Mouse (Mus musculus): ENCODE measurements at regions not wholly inside any gene's neighbourhood (a gene's known extent, or its start where the extent isn't known, plus 50 kb on each side); places are given as distances from the start of the nearest gene placed in this dataset.

GRCm38 (mm10) chr5:47115882-47116281 lies 867.1 kb upstream of the Slit2 start:
- 72% methylated on average over 5 of the region's 5 CpGs for WGBS

GRCm38 (mm10) chr5:47095703-47096102 lies 887.2 kb upstream of the Slit2 start:
- no peak overlapping the region for H3K4me2 ChIP-seq
- H3K9ac ChIP-seq (ENCODE audit: low read depth, low read length): no peak overlapping the region
- H3K27me3 ChIP-seq (replicated peaks; ENCODE audit: control insufficient read depth, insufficient read depth, low read length): no peaks in the 10 kb centered on the region
- DNase-seq (ENCODE audit: low spot score) (no peak), ATAC-seq (replicated peaks; ENCODE audit: low FRiP score) (no peak)
- no peaks in the 10 kb centered on the region for H3K4me1 ChIP-seq (replicated peaks; ENCODE audit: control insufficient read depth, insufficient read depth, low read length)
- no peak overlapping the region for H3K27ac ChIP-seq (ENCODE audit: low read depth, low read length)
- H3K36me3 ChIP-seq (ENCODE audit: control insufficient read depth, insufficient read depth, low read length): no peaks in the 10 kb centered on the region
- H3K9me3 ChIP-seq (ENCODE audit: control insufficient read depth, low read length): no peaks in the 10 kb centered on the region
- no peak overlapping the region for H3K4me3 ChIP-seq (ENCODE audit: low read depth, low read length)

More at GRCm38 (mm10) chr5:47115882-47116281, 867.1 kb upstream of the Slit2 start:
- H3K4me3 ChIP-seq (ENCODE audit: low read depth, low read length): no peak overlapping the region
- no peak for DNase-seq (ENCODE audit: low spot score)
- H3K27me3 ChIP-seq (replicated peaks; ENCODE audit: control insufficient read depth, insufficient read depth, low read length): no peaks in the 10 kb centered on the region
- no peaks in the 10 kb centered on the region for H3K9me3 ChIP-seq (ENCODE audit: control insufficient read depth, low read length)
- H3K27ac ChIP-seq (ENCODE audit: low read depth, low read length): no peak overlapping the region
- no peak for ATAC-seq (replicated peaks; ENCODE audit: low FRiP score)
- no peak overlapping the region for H3K4me2 ChIP-seq
- H3K36me3 ChIP-seq (ENCODE audit: control insufficient read depth, insufficient read depth, low read length): no peaks in the 10 kb centered on the region
- H3K9ac ChIP-seq (ENCODE audit: low read depth, low read length): no peak overlapping the region
- H3K4me1 ChIP-seq (replicated peaks; ENCODE audit: control insufficient read depth, insufficient read depth, low read length): no peaks in the 10 kb centered on the region

- no peaks in the 10 kb centered on the region for H3K9me3 ChIP-seq (ENCODE audit: control insufficient read depth, low read length)
- DNase-seq (ENCODE audit: low spot score): no peak
- H3K27ac ChIP-seq (ENCODE audit: low read depth, low read length): no peak overlapping the region
- no peak overlapping the region for H3K4me2 ChIP-seq
- H3K36me3 ChIP-seq (ENCODE audit: control insufficient read depth, insufficient read depth, low read length): no peaks in the 10 kb centered on the region
- H3K27me3 ChIP-seq (replicated peaks; ENCODE audit: control insufficient read depth, insufficient read depth, low read length): no peaks in the 10 kb centered on the region
- no peak overlapping the region for H3K4me3 ChIP-seq (ENCODE audit: low read depth, low read length)
- 73% methylated on average over 3 of the region's 3 CpGs for WGBS
- ATAC-seq (replicated peaks; ENCODE audit: low FRiP score): no peak
- no peak overlapping the region for H3K9ac ChIP-seq (ENCODE audit: low read depth, low read length)
- no peaks in the 10 kb centered on the region for H3K4me1 ChIP-seq (replicated peaks; ENCODE audit: control insufficient read depth, insufficient read depth, low read length)
Measured at GRCm38 (mm10) chr5:47052942-47053341, 930.0 kb upstream of the Slit2 start.

GRCm38 (mm10) chr5:47036752-47037151 lies 946.2 kb upstream of the Slit2 start:
- no peak overlapping the region for H3K9ac ChIP-seq (ENCODE audit: low read depth, low read length)
- no peaks in the 10 kb centered on the region for H3K27me3 ChIP-seq (replicated peaks; ENCODE audit: control insufficient read depth, insufficient read depth, low read length)
- H3K4me1 ChIP-seq (replicated peaks; ENCODE audit: control insufficient read depth, insufficient read depth, low read length): no peaks in the 10 kb centered on the region
- H3K9me3 ChIP-seq (ENCODE audit: control insufficient read depth, low read length): no peaks in the 10 kb centered on the region
- H3K36me3 ChIP-seq (ENCODE audit: control insufficient read depth, insufficient read depth, low read length): no peaks in the 10 kb centered on the region
- no peak for DNase-seq (ENCODE audit: low spot score)
- ATAC-seq (replicated peaks; ENCODE audit: low FRiP score): no peak
- H3K4me3 ChIP-seq (ENCODE audit: low read depth, low read length): no peak overlapping the region
- H3K27ac ChIP-seq (ENCODE audit: low read depth, low read length): no peak overlapping the region
- WGBS: 60% methylated on average over 1 of the region's 1 CpGs
- no peak overlapping the region for H3K4me2 ChIP-seq

- DNase-seq (ENCODE audit: low spot score): no peak
Measured at GRCm38 (mm10) chr5:47034021-47034420, 948.9 kb upstream of the Slit2 start.

GRCm38 (mm10) chr5:47014351-47014750 lies 968.6 kb upstream of the Slit2 start:
- no peaks in the 10 kb centered on the region for H3K4me1 ChIP-seq (replicated peaks; ENCODE audit: control insufficient read depth, insufficient read depth, low read length)
- no peak overlapping the region for H3K9ac ChIP-seq (ENCODE audit: low read depth, low read length)
- DNase-seq (ENCODE audit: low spot score) (no peak), ATAC-seq (replicated peaks; ENCODE audit: low FRiP score) (no peak)
- H3K9me3 ChIP-seq (ENCODE audit: control insufficient read depth, low read length): no peaks in the 10 kb centered on the region
- H3K27me3 ChIP-seq (replicated peaks; ENCODE audit: control insufficient read depth, insufficient read depth, low read length): no peaks in the 10 kb centered on the region
- H3K4me2 ChIP-seq: no peak overlapping the region
- no peak overlapping the region for H3K4me3 ChIP-seq (ENCODE audit: low read depth, low read length)
- H3K27ac ChIP-seq (ENCODE audit: low read depth, low read length): no peak overlapping the region
- no peaks in the 10 kb centered on the region for H3K36me3 ChIP-seq (ENCODE audit: control insufficient read depth, insufficient read depth, low read length)

More at GRCm38 (mm10) chr5:47034021-47034420, 948.9 kb upstream of the Slit2 start:
- no peaks in the 10 kb centered on the region for H3K27me3 ChIP-seq (replicated peaks; ENCODE audit: control insufficient read depth, insufficient read depth, low read length)
- ATAC-seq (replicated peaks; ENCODE audit: low FRiP score): no peak
- no peak overlapping the region for H3K4me3 ChIP-seq (ENCODE audit: low read depth, low read length)
- WGBS: 60% methylated on average over 7 of the region's 7 CpGs
- no peak overlapping the region for H3K9ac ChIP-seq (ENCODE audit: low read depth, low read length)
- no peaks in the 10 kb centered on the region for H3K9me3 ChIP-seq (ENCODE audit: control insufficient read depth, low read length)
- no peaks in the 10 kb centered on the region for H3K4me1 ChIP-seq (replicated peaks; ENCODE audit: control insufficient read depth, insufficient read depth, low read length)
- no peak overlapping the region for H3K4me2 ChIP-seq
- H3K27ac ChIP-seq (ENCODE audit: low read depth, low read length): no peak overlapping the region
- no peaks in the 10 kb centered on the region for H3K36me3 ChIP-seq (ENCODE audit: control insufficient read depth, insufficient read depth, low read length)

GRCm38 (mm10) chr5:46992557-46992956 lies 990.4 kb upstream of the Slit2 start:
- 53% methylated on average over 4 of the region's 4 CpGs for WGBS

GRCm38 (mm10) chr5:46986519-46986918 lies 996.4 kb upstream of the Slit2 start:
- DNase-seq (ENCODE audit: low spot score) (no peak), ATAC-seq (replicated peaks; ENCODE audit: low FRiP score) (no peak)
- no peak overlapping the region for H3K27ac ChIP-seq (ENCODE audit: low read depth, low read length)
- H3K4me3 ChIP-seq (ENCODE audit: low read depth, low read length): no peak overlapping the region
- no peak overlapping the region for H3K9ac ChIP-seq (ENCODE audit: low read depth, low read length)
- H3K4me1 ChIP-seq (replicated peaks; ENCODE audit: control insufficient read depth, insufficient read depth, low read length): no peaks in the 10 kb centered on the region
- no peaks in the 10 kb centered on the region for H3K9me3 ChIP-seq (ENCODE audit: control insufficient read depth, low read length)
- WGBS: 88% methylated on average over 2 of the region's 2 CpGs
- no peaks in the 10 kb centered on the region for H3K27me3 ChIP-seq (replicated peaks; ENCODE audit: control insufficient read depth, insufficient read depth, low read length)
- H3K4me2 ChIP-seq: no peak overlapping the region
- no peaks in the 10 kb centered on the region for H3K36me3 ChIP-seq (ENCODE audit: control insufficient read depth, insufficient read depth, low read length)

More at GRCm38 (mm10) chr5:46992557-46992956, 990.4 kb upstream of the Slit2 start:
- DNase-seq (ENCODE audit: low spot score) (no peak), ATAC-seq (replicated peaks; ENCODE audit: low FRiP score) (no peak)
- no peak overlapping the region for H3K4me3 ChIP-seq (ENCODE audit: low read depth, low read length)
- no peak overlapping the region for H3K4me2 ChIP-seq
- H3K27ac ChIP-seq (ENCODE audit: low read depth, low read length): no peak overlapping the region
- H3K9ac ChIP-seq (ENCODE audit: low read depth, low read length): no peak overlapping the region
- no peaks in the 10 kb centered on the region for H3K4me1 ChIP-seq (replicated peaks; ENCODE audit: control insufficient read depth, insufficient read depth, low read length)
- H3K9me3 ChIP-seq (ENCODE audit: control insufficient read depth, low read length): no peaks in the 10 kb centered on the region
- no peaks in the 10 kb centered on the region for H3K36me3 ChIP-seq (ENCODE audit: control insufficient read depth, insufficient read depth, low read length)
- no peaks in the 10 kb centered on the region for H3K27me3 ChIP-seq (replicated peaks; ENCODE audit: control insufficient read depth, insufficient read depth, low read length)

- 66% methylated on average over 2 of the region's 2 CpGs for WGBS
- no peaks in the 10 kb centered on the region for H3K36me3 ChIP-seq (ENCODE audit: control insufficient read depth, insufficient read depth, low read length)
- H3K27ac ChIP-seq (ENCODE audit: low read depth, low read length): no peak overlapping the region
- no peaks in the 10 kb centered on the region for H3K4me1 ChIP-seq (replicated peaks; ENCODE audit: control insufficient read depth, insufficient read depth, low read length)
- DNase-seq (ENCODE audit: low spot score) (no peak), ATAC-seq (replicated peaks; ENCODE audit: low FRiP score) (no peak)
- no peak overlapping the region for H3K4me2 ChIP-seq
- H3K9me3 ChIP-seq (ENCODE audit: control insufficient read depth, low read length): no peaks in the 10 kb centered on the region
- H3K9ac ChIP-seq (ENCODE audit: low read depth, low read length): no peak overlapping the region
- no peak overlapping the region for H3K4me3 ChIP-seq (ENCODE audit: low read depth, low read length)
- no peaks in the 10 kb centered on the region for H3K27me3 ChIP-seq (replicated peaks; ENCODE audit: control insufficient read depth, insufficient read depth, low read length)
Measured at GRCm38 (mm10) chr5:46980326-46980725, 1002.6 kb upstream of the Slit2 start.

All from liver, embryonic 11.5 days (tissue).